Mouse (Mus musculus) embryo, embryonic 10 days (tissue): Measurements from ENCODE around the gene Tuba4a.

ENCODE experiments used
- DNase-seq: peaks from one replicate; pipeline ENCODE4 v3.0.0-alpha.2; 2015; ENCODE audit warnings: low spot score

Tuba4a gene

DNA sequence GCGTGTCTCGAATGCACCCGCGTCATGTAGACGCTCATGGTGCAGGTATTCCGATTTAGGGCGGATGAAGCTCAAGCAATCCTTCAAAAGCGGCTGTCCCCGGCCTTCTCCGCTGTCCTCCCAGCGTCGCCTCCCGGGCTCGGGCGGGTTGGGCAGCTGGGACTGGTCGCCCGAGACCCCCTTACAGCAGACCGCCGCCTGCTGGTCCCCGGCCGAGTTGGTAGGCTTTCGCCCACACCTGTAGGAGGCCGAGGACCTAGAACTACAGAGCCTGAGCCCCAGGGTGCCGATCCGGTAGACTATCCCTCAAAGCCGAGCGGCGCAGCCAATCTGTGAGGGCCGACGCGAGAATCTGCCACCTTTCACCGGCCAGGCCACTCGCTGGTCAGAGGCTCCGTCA lies at the start of gene Tuba4a:
TSS of gene Tuba4a (minus strand) at position 335 of the 400 bp plus-strand sequence.
- DNase-seq, result peak; percentile 47

DNA sequence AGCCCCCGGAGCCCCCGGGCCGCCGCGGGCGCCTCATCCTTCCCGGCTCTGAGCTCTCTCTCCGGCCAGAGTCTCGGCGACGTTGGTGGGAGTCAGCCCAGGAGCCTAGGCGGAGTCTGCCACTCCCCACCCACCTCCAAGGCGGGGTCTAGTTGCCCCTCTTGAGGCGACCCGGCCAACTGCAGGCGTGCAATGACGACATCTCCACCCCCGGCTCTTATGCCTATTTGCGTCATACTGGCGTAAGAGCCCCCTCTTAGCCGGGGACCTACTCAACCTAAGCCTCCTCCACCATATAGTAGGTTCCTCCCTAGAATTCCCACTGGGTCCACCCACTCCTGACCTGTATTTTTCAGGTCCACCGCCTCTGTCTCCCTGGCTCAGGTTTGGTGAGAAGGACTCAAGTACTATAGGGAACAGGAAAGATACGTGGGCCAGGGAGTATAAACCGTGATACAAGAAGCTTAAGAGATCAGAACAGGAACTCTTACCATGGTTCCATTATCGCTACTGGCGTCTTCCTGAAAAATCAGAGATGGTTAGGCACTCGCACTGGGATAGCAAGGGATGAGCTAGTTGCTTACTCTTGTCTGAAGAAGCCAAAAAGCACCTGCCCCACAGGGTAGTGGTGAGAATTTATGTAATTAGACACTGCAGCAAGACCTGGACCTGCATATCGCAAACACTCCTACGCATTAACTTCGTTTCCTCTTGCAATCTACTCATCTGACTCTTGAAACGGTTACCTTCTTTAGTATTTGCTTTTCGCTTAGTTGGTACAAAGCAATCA lies 44.6 kb upstream of the Tuba4a start, which contains the start of gene Ptprn:
TSS of gene Ptprn (minus strand) at position 412 of the 790 bp plus-strand sequence.
- peak; percentile 47 for DNase-seq

DNA sequence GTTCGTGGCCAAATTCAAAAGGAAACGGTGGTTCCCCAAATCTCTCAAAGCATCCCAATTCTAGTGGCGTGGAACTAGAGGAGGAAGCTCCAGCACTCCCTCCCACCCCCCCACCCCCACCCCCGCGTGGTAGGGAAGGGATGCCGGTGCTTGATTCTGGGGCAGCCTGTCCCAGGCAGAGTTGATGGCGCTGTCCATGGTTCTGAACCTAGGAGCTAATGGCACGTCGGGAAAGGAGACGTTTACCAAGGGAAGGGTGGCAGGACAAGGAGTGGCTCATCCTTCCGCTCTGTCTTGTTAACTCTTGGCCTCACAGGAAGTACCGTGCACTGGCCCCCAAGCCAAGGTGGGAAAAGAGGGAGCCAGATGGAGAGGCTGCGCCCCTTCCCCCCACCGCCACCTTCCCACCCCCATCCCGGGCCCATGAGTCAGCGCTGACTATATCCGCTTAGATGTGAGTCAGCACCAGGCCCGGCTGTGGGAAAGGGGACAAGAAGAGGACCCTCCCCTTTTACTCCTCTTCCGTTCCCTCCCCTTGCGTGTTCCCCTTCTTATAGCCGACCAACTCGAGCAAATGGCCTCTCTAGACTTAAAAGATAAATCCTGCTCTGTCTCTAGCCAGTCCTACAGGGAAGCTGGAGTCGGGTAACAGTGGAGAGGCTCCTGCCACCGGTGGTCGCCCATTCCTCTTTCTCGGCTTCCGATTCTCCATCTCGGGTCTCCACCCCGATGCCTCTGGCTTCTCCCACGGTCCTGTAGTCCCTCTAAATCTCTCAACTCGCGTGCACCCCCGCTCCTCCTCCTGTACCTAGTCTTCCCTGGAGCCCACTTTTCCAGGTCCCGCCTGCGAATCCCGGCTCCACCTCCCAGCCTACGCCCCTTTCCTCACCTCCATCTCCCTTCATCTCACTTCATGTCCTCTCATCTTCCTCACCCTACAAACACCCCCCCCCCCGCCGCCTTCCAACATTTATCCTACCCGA lies 43.6 kb upstream of the Tuba4a start:
- peak; percentile 93 for DNase-seq

DNA sequence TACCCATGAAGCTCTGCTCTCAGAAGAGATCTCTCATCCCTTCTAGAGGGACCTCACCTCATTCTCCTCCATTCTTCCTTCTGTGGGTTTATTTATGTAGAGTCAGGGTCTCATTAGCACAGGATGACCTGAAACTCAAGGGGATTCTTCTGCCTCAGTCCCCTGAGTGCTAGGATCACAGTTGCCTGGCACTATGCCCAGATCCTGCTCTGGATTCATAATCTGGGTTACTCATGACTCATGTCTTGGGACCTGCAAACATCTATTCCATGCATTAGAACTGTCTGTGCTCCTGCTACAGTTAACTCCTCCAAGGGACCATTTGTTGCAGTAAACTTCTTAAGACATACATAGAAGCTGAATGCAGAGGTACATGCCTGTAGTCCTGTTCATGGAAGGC lies 41.6 kb upstream of the Tuba4a start:
- DNase-seq, result no peak

DNA sequence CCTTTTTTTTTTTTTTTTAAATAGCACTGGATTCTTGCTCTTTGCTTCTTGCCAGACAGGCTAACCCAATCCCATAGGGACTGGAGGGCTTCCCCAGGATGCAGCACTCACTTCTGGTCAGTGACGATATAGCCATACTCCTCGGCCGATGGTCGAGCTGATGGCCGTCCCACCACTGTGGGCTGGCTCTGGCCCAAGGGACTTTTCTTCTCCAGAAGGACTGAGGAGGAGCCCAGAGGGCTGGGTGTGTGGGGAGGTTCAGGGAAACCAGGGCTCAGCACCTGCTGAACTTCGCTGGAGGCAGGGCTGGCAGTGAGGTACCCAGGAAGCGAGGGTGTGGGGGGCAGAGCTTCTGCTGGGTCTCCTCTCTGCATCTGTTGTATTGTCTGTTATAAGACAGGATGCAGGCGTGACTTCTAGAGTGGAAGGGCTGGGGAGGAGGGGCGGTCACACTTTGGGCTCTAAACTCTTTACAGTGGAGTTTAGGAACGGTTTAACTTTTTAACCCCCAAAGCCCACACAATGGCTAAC lies 35.9 kb upstream of the Tuba4a start:
- no peak for DNase-seq

DNA sequence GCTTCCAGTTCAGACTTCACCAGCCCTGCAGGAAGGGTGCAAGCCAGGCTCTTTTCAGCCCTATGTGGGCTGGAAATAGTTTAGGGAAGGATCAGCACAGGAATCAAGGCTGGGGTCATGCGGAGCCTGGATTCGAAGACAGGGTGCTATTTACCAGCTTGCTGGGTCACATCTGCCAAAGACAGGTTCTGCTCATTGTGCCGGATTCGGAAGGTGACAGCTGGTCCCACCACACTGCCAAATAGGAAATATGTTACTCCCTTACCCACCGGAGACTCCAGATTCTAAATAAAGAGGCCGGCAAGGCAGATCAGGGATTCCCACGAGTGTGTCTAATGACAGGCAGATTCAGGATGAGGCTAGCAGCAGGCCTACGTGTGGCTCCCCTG lies 35.0 kb upstream of the Tuba4a start:
- no peak for DNase-seq

DNA sequence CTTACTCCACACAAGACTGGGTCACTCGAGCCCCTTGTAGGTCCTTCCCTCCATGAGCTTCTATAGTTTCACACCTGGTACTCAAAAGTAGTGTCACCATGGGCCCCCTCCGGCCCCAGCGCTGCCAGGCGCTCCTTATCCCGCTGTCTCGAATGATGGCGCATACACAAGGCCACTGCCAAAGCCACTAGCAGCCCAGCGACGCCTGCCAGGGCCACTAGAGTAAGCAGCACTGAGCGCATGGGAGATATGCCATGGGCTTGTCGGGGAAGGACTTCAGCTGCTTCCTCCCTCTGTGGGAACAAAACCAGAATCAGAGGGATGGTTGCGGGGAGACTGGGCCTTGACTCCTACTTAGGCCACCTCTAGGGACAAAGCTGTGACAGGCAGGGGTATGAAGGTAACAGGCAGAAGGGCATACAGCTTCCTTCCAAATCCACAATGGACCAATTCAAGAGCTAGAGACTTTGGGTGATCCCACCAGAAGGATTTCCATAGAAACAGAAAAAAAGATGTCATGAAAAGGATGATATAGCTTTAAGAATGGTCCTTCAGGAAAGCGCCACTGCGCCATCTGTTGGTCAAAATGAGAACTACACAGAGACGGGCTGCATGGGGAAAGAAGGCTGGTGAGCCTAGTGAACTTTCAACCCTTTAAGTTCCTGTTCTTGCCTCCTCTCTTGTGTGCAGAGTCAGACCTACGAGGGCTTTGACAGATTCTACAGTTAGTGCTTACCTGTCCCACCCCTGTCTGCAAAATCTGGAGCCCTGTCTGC lies 34.4 kb upstream of the Tuba4a start:
- peak; percentile 84 for DNase-seq

DNA sequence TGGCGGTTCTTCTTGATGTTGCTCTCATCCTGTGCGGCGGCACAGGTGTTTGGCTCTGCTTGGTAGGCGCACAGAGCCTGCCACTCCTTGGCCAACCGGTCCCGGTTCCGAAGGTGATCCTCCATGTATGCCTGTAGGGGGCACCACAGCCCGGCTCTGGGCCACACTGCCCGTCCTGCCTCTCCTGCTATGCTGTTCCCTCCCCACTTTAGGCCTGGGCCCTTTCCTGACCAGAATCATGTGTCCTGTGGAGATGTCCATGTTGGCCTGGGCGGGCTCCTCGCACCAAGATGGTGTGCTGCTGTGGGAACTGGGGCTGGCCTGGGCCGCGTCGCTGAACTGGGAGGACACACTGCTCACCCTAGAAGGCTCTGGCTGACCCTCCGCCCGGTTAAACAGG lies 33.4 kb upstream of the Tuba4a start:
- no peak for DNase-seq

DNA sequence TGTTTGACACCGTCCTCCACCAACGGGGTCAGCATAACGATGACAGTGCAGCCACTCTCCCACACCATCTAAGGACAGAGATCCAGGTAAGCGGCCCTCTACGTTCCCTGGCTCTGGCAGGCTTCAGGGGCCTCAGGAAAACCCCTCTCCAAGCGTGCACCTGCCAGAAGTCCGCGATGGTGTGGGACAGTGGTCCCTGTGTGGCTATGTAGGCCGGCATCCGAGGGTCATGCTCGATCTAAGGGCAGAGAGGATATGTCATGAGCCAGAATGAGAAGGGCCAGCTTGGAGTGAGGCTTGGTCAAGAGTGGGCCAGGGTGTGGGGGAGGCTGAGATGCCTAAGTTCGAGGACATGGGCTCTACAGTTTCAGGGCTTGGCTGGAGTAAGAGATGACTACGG lies 32.6 kb upstream of the Tuba4a start:
- DNase-seq, result no peak

DNA sequence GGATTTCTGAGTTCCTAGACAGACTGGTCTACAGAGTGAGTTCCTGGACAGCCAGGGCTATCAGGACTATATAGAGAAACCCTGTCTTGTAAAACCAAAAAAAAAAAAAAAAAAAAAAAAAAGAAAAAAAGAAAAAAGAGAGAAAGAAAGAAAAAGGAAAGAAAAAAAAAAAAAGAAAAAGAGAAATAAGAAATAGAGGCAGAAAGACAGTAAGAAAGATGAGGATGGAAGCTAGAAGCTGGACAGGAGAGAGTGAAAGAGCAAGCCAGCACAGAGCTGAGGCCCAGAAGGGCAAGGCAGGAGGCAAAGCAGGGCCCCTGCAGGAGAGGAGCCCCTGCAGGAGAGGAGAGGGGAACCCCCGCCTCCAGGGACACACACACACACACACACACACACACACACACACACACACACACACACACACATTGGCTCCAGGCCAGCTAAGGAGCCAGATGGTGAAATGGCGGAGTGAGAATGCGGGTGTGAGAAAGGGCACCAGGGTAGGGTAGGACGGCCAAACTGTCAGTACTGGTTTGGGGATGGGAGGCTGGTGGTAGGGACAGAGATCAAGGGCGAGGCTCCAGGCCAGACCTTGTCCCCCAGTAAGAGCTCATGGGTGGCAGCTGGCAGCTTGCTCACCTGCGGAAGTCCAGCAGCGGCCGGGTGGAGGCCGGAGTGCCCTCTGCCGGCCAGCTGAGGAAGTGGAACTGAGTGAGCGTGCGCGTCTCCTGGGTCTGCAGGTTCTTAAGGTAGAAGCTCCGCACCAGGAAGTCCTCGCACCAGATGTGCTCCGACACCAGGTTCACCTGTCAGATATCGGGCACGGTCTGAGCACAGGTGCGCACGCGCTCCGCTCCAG lies 31.7 kb upstream of the Tuba4a start:
- DNase-seq, result peak; percentile 74

DNA sequence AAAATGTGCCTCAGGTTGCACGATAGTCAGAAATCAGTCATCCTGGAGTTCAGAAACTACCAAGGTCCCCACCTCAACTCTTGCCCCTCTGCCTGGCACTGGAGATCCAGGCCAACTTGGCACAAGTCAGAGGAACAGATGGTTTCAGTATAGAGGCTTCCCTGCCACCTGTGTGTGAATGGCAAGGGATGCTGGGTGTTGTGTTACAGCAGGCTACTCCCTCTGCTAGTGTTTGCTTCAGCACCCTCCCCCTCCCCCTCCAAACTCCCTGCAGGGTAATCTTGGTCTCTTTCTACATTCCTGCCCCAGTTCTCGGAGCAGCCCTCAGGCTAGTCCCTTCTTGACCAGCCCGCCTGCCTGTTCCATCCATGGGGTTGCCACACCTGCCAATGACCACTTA lies 30.8 kb upstream of the Tuba4a start:
- DNase-seq, result no peak

DNA sequence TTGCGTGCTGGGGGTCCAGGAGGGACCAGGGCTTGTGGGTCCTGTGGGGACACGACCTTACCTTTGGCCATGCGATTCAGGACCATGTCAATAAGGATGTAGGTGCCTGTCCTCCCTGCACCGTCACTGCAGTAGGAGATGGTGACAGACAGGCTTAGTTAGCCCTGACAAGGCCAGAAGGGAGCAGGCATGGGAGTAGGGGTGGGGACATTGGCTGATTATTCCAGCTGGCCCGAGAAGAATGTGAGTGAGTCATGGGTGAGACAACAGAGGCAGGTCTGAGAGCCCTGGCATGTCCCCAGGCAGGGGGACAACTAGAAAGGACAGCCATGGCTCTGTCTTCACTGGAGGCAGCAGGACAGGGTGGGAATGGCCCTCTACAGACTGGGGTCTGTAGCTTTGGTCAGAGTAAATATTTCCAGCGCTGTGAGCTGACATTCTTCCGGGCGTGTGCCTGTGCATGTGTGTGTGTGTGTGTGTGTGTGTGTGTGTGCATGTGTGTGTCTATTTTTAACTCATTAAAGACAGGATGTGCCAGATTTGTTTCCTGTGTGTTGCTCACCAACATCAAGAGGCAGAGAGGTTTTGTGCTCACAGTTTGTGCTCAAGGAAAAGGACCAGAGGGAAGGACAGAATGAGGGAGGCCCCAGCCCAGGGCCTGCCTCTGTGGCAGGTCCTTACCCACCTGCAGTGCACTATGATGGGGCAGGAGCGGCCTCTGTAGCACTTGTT lies 28.5 kb upstream of the Tuba4a start:
- DNase-seq, result no peak

DNA sequence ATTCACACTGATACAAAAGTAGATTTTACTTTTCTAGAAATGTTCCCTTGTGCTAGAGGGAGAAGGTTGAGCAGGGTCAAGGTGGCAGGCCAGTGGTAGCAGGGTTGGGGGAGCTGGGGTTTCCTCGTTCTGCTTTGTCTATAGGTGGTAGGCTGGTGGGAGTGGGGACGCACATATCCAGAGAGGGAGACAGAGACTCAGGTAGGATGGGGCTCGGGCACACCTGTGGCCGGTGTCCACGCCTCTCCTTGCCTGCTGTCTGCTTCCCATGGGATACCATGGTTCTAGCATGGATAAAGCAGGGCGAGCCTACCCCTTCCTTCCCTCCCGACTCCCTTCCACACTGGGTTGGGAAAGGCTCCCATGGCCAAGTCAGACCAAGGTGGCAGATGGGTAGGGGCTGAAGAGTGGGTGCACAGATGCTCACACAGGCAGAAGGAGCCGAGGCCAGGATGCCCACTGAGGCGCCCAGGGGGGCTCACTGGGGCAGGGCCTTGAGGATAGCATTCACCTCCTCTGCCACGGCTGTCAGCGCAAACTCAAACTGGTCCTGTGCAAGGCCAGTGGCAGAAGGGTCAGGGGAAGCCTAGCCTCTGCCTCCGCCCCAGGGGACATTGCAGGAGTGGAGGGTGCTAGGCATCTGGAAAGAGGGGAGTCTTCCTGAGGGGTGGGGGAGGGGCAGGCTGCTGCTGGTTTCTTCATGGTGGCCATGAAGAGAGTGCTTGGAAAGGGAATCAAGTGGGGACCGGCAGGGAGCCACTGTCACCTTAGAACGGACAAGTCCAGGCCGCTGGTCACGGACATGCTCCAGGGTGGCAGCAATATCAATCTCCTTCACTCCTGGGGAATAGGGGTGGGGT lies 27.6 kb upstream of the Tuba4a start:
- no peak for DNase-seq

DNA sequence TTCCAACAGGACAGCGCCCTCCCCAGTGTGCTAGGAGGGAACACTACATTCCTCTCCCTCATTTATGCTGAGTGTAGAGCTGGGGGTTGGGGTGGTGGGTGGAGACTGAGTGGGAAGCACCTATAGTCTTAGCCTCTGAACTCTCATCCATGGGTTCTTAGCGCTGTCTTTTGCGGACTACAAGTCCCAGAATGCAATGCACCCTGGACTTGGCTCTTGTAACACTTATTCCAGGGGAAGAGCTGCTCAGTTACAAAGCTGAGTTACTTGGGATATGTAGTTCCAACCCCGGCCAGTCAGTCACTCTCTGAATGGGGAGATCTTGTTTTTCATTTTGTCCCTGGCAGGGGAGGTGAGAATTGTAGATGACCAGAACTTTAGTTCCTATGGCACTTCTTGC lies 25.2 kb upstream of the Tuba4a start:
- DNase-seq, result peak; percentile 75

DNA sequence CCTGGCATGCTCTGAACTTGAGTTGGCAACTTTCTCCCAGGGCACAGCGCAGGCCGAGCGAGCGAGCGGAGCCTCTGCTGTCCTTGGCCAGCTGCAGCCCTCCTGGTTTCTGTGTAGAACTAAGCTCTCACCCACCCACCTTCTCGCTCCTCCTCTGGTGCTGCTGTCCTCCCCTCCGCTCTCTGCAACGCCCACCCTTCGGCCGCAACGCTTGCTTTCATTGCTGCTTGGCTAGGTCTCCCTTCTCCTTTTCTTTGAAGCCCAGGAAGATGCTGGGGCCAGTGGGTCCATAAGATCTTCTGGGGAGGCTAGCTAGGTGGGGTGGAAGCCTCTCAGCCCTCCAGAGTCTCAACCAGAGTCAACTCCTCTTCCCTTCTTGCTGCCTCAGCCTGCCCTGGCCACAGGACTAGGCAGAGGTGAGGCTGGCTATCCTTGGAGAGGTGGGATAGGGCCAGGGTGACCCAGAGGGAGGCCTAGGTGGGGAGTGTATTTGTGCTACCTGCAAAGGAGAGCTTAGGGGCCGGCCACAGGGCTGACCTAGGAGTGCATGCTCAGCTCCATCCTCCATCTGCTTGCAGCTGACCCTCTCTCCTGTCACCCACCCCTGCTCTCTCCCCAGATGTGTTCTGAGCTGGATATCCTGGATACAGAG lies 24.6 kb upstream of the Tuba4a start:
- no peak for DNase-seq

DNA sequence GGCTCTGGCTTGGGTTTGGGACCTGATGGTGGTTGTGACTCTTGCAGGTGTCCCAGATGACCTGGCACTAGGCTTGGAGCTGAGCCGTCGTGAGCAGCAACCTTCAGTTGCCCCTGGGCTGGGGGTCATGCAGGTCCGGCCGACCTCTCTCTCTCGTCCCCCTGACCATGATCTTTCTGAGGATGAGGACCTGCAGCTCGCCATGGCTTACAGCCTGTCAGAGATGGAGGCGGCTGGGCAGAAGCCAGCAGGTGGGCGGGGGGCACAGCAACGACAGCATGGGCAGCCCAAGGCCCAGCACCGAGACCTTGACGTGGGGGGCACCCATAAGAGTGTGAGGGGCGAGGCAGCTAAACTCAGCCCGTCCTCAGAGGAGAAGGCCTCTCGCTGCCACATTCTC lies 23.7 kb upstream of the Tuba4a start:
- no peak for DNase-seq

DNA sequence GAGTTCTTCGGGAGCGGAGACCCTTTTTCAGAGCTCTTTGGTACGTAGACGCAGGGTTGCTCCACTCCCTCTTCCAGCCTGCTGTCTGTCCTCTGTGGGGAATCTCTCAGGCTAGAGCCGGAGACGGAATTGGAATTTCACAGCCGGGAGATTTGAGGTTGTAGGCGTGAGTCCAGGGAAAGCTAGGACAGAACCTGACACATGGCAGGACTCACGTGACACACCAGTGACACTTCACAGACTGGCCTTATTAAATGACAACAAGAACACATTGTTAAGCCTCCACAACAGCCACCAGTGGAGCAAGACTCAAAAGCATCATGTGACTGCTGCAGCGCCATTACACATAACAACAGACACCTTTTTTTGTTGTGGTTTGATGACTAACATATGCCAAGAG lies 19.9 kb upstream of the Tuba4a start:
- DNase-seq, result no peak

DNA sequence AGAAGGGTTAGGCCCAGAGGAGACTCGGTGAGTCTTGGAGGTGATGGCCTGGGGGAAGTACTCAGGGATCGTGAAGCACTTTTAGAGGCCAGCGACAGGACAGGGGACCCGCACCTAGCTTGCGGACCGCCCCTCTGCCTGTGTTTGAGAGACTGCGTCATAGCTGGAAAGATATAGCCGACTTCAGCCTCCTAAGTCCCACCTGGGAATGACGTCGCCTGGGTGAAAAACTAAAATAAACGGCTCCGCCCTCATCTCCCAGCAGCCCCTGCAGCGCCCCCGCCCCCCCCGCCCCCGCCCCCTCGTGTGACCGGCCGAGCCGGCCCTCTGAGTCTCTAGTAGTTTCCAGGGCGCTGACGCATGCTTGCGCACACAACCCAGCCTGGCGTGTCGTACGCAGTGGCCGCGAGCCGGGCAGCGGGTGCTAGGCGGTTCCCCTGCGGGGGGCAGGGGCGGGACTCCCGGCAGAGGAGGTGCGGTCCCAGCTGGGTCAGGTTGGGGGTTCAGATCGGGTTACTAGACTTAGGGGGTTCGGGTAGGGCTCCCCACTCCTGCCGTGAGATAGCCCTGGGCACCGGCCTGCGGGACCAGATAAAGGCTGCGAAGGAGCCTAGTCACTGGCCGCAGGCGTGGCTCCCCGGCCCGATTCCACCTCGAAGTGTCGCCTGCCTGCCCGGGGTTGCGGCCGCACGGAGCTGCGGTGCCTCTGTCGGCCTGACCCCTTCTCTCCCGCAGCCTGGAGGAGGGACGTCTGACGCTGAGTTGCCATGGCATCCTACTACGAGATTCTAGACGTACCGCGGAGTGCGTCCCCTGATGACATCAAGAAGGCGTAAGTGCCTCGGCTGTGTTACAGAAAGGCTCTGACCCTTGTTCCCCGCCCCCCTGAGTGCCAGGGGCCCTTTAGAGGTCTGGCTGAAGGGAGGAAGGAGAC lies 16.7 kb upstream of the Tuba4a start, which contains the start of gene Dnajb2:
TSS of gene Dnajb2 (plus strand) at position 290 of the 934 bp plus-strand sequence.
- DNase-seq, result peak; percentile 86
